Mouse (Mus musculus): ENCODE data around the gene Psmg3. TPM values are rescaled to one million over a fixed set of nuclear protein-coding genes. Genes with fewer than 3 reads are reported as not detected.

Psmg3 gene
- polyA plus RNA-seq, 2 experiments from 2014 or later: 46.1 to 52.5 TPM

- no peak for ATAC-seq
Measured at GRCm38 (mm10) chr5:139813963-139814381, 12.7 kb downstream of the Psmg3 start.

- ATAC-seq: no peak
Measured at GRCm38 (mm10) chr5:139813126-139813490, 13.6 kb downstream of the Psmg3 start.

- no peak for ATAC-seq
Measured at GRCm38 (mm10) chr5:139812398-139813125, 14.1 kb downstream of the Psmg3 start.

- ATAC-seq: no peak
Measured at GRCm38 (mm10) chr5:139811677-139812397, 14.8 kb downstream of the Psmg3 start.

- ATAC-seq: no peak
Measured at GRCm38 (mm10) chr5:139809397-139809796, 17.3 kb downstream of the Psmg3 start.

- ATAC-seq: no peak
Measured at GRCm38 (mm10) chr5:139805924-139806323, 20.8 kb downstream of the Psmg3 start.

- no peak for ATAC-seq
Measured at GRCm38 (mm10) chr5:139804573-139805111, 22.0 kb downstream of the Psmg3 start.

- ATAC-seq: no peak
Measured at GRCm38 (mm10) chr5:139804107-139804551, 22.6 kb downstream of the Psmg3 start.

GRCm38 (mm10) chr5:139803601-139804102, 23.0 kb downstream of the Psmg3 start:
- ATAC-seq: no peak

GRCm38 (mm10) chr5:139803165-139803564, 23.5 kb downstream of the Psmg3 start:
- no peak for ATAC-seq

GRCm38 (mm10) chr5:139801880-139802279, 24.8 kb downstream of the Psmg3 start:
- no peak for ATAC-seq

GRCm38 (mm10) chr5:139801231-139801630, 25.5 kb downstream of the Psmg3 start:
- ATAC-seq: no peak

- no peak for ATAC-seq
Measured at GRCm38 (mm10) chr5:139799801-139800590, 26.7 kb downstream of the Psmg3 start.

- no peak for ATAC-seq
Measured at GRCm38 (mm10) chr5:139799041-139799440, 27.6 kb downstream of the Psmg3 start.

- no peak for ATAC-seq
Measured at GRCm38 (mm10) chr5:139798168-139798900, 28.4 kb downstream of the Psmg3 start.

- ATAC-seq: no peak
Measured at GRCm38 (mm10) chr5:139797473-139798167, 29.1 kb downstream of the Psmg3 start.

GRCm38 (mm10) chr5:139796900-139797299, 29.8 kb downstream of the Psmg3 start:
- ATAC-seq: no peak

- ATAC-seq: no peak
Measured at GRCm38 (mm10) chr5:139796001-139796620, 30.6 kb downstream of the Psmg3 start.

- ATAC-seq: no peak
Measured at GRCm38 (mm10) chr5:139794938-139795337, 31.7 kb downstream of the Psmg3 start.

GRCm38 (mm10) chr5:139794137-139794536, 32.5 kb downstream of the Psmg3 start:
- no peak for ATAC-seq
